Mouse (Mus musculus) layer of hippocampus, adult 11-12 months (tissue): ENCODE measurements around the gene Wdr37.
A peak's percentile ranks its signal among the peaks of the same experiment; 100 is the strongest.

Source experiments
- DNase-seq: peaks from one replicate; pipeline ENCODE4 v3.0.0; 2022; ENCODE audit warnings: low spot score

Gene Wdr37

GRCm38 (mm10) chr13:8839937-8840336, 31.8 kb downstream of the Wdr37 start:
- no peak for DNase-seq

GRCm38 (mm10) chr13:8839111-8839510, 32.6 kb downstream of the Wdr37 start:
- DNase-seq, result no peak

- no peak for DNase-seq
Measured at GRCm38 (mm10) chr13:8838394-8838793, 33.3 kb downstream of the Wdr37 start.

GRCm38 (mm10) chr13:8834573-8834972, 37.1 kb downstream of the Wdr37 start:
- DNase-seq, result peak; percentile 58

- no peak for DNase-seq
Measured at GRCm38 (mm10) chr13:8831546-8832251, 40.0 kb downstream of the Wdr37 start.

GRCm38 (mm10) chr13:8830696-8831095, 41.0 kb downstream of the Wdr37 start:
- DNase-seq, result no peak

- DNase-seq, result peak; percentile 7
Measured at GRCm38 (mm10) chr13:8829784-8830183, 41.9 kb downstream of the Wdr37 start.

- DNase-seq, result peak; percentile 2
Measured at GRCm38 (mm10) chr13:8828946-8829345, 42.8 kb downstream of the Wdr37 start.

- DNase-seq, result no peak
Measured at GRCm38 (mm10) chr13:8823546-8823945, 48.2 kb downstream of the Wdr37 start.

GRCm38 (mm10) chr13:8823120-8823519, 48.6 kb downstream of the Wdr37 start:
- no peak for DNase-seq

- DNase-seq, result no peak
Measured at GRCm38 (mm10) chr13:8822201-8822600, 49.5 kb downstream of the Wdr37 start.

- DNase-seq, result no peak
Measured at GRCm38 (mm10) chr13:8805931-8806330, 65.8 kb downstream of the Wdr37 start.

GRCm38 (mm10) chr13:8800576-8800975, 71.1 kb downstream of the Wdr37 start:
- no peak for DNase-seq

GRCm38 (mm10) chr13:8793217-8793616, 78.5 kb downstream of the Wdr37 start:
- no peak for DNase-seq

GRCm38 (mm10) chr13:8785185-8785584, 86.5 kb downstream of the Wdr37 start:
- peak; percentile 48 for DNase-seq

- no peak for DNase-seq
Measured at GRCm38 (mm10) chr13:8784308-8785061, 87.2 kb downstream of the Wdr37 start.

- DNase-seq, result no peak
Measured at GRCm38 (mm10) chr13:8783686-8784307, 87.9 kb downstream of the Wdr37 start.

- DNase-seq, result no peak
Measured at GRCm38 (mm10) chr13:8782636-8783035, 89.1 kb downstream of the Wdr37 start.

GRCm38 (mm10) chr13:8780441-8780840, 91.3 kb downstream of the Wdr37 start:
- peak; percentile 66 for DNase-seq

GRCm38 (mm10) chr13:8770616-8771015, 101.1 kb downstream of the Wdr37 start:
- DNase-seq, result no peak

- no peak for DNase-seq
Measured at GRCm38 (mm10) chr13:8769654-8770227, 102.0 kb downstream of the Wdr37 start.

GRCm38 (mm10) chr13:8760940-8761339, 110.8 kb downstream of the Wdr37 start:
- no peak for DNase-seq
